Mouse (Mus musculus): ENCODE results near the gene Oas2. TPM values are rescaled to one million over a fixed set of nuclear protein-coding genes. Genes with fewer than 3 reads are reported as not detected.

Oas2 gene
- total RNA-seq, 1 experiment, result 0.85 TPM

- Histone ChIP-seq H3K9ac (ENCODE audit: insufficient read depth, low read depth, low read length, poor library complexity, severe bottlenecking) (peak within 1 kb of the TSS; percentile 54; the same call in 1 of the 2 replicates), H3K27ac (ENCODE audit: insufficient read depth, low read depth, low read length, poor library complexity, severe bottlenecking) (no peak within 1 kb of the TSS), H3K9me3 (ENCODE audit: control insufficient read depth, insufficient read depth, low read depth, low read length) (no peaks in the 10 kb centered on the region), H3K36me3 (ENCODE audit: control insufficient read depth, insufficient read depth, low read length, poor library complexity, severe bottlenecking) (no peaks in the 10 kb centered on the region), H3K4me3 (ENCODE audit: insufficient read depth in 1 of 2, low read depth in 1 of 2, low read length in 2 of 2, poor library complexity in 1 of 2, severe bottlenecking in 1 of 2) (peak within 1 kb of the TSS; percentile 43 to 51), H3K4me1 (ENCODE audit: control insufficient read depth in 2 of 2, insufficient read depth in 2 of 2, low read length in 2 of 2, poor library complexity in 1 of 2) (peaks cover 0 to 6% of the 10 kb centered on the region in 2 experiments; a peak in 1 of 4 replicates)
- in situ Hi-C loops (cut with MboI; ENCODE audit: low sequenced_read_pairs in 2 of 2, unreplicated experiment in 2 of 2), result no loop called here
- TF ChIP-seq ZNF384 (IDR thresholded peaks at IDR 0.05; ENCODE audit: low read depth, low read length), result no peak
- TF ChIP-seq CHD2 (IDR thresholded peaks at IDR 0.05; ENCODE audit: low read depth, low read length), result no peak
- no peak for TF ChIP-seq HCFC1 (IDR thresholded peaks at IDR 0.05; ENCODE audit: borderline replicate concordance, insufficient read depth, low read length)
- TF ChIP-seq MAFK (IDR thresholded peaks at IDR 0.05; ENCODE audit: insufficient read depth, low read depth, low read length), result no peak
- no peak for TF ChIP-seq ZC3H11A (IDR thresholded peaks at IDR 0.05; ENCODE audit: borderline replicate concordance, low read depth, low read length)
- DNase-seq (ENCODE audit: low read depth, low spot score), result no peak
These were observed 37.8 kb downstream of the Oas2 start, which contains the start of gene Dtx1 for GRCm38 (mm10) chr5:120711827-120712226. Gene Dtx1 (minus strand): TSS chr5:120711927.

DNA sequence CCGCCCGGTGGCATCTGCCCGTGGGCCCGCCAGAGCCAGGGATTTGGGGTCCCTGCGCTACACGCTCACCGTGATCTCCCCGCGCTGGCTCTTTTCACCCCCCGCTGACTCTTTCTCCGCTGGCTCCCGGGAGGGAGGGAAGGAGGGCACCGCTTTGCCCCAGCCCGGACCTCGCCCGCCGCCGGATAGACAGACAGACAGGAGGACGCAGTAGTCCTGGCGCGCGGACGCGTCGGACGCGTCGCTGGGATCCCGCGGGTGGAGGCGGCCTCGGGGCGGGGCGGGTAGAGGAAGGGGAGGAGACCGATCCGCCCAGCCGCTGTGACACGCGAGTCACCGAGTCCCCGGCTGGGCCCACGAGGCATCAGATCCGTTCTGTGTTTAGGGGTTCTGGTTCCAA lies 38.2 kb downstream of the Oas2 start:
- H3K36me3 ChIP-seq (ENCODE audit: control insufficient read depth, insufficient read depth, low read length, poor library complexity, severe bottlenecking), result no peaks in the 10 kb centered on the region
- TF ChIP-seq MAFK (IDR thresholded peaks at IDR 0.05; ENCODE audit: insufficient read depth, low read depth, low read length), result no peak
- no peak for TF ChIP-seq ZC3H11A (IDR thresholded peaks at IDR 0.05; ENCODE audit: borderline replicate concordance, low read depth, low read length)
- TF ChIP-seq HCFC1 (IDR thresholded peaks at IDR 0.05; ENCODE audit: borderline replicate concordance, insufficient read depth, low read length), result no peak
- no peak for TF ChIP-seq ZNF384 (IDR thresholded peaks at IDR 0.05; ENCODE audit: low read depth, low read length)
- no peak for TF ChIP-seq CHD2 (IDR thresholded peaks at IDR 0.05; ENCODE audit: low read depth, low read length)
- peak overlapping the region; percentile 54; the same call in 1 of the 2 replicates for H3K9ac ChIP-seq (ENCODE audit: insufficient read depth, low read depth, low read length, poor library complexity, severe bottlenecking)
- H3K27ac ChIP-seq (ENCODE audit: insufficient read depth, low read depth, low read length, poor library complexity, severe bottlenecking), result no peak overlapping the region
- peaks cover 0 to 8% of the 10 kb centered on the region in 2 experiments; a peak in 2 of 4 replicates for H3K4me1 ChIP-seq (ENCODE audit: control insufficient read depth in 2 of 2, insufficient read depth in 2 of 2, low read length in 2 of 2, poor library complexity in 1 of 2)
- peak overlapping the region; percentile 43 to 51 for H3K4me3 ChIP-seq (ENCODE audit: insufficient read depth in 1 of 2, low read depth in 1 of 2, low read length in 2 of 2, poor library complexity in 1 of 2, severe bottlenecking in 1 of 2)
- DNase-seq (ENCODE audit: low read depth, low spot score), result no peak
- H3K9me3 ChIP-seq (ENCODE audit: control insufficient read depth, insufficient read depth, low read depth, low read length), result no peaks in the 10 kb centered on the region
- in situ Hi-C loops (cut with MboI; ENCODE audit: low sequenced_read_pairs in 2 of 2, unreplicated experiment in 2 of 2), result no loop called here

GRCm38 (mm10) chr5:120710826-120711248 lies 38.8 kb downstream of the Oas2 start:
- H3K9me3 ChIP-seq (ENCODE audit: control insufficient read depth, insufficient read depth, low read depth, low read length), result no peaks in the 10 kb centered on the region
- no peak overlapping the region for H3K27ac ChIP-seq (ENCODE audit: insufficient read depth, low read depth, low read length, poor library complexity, severe bottlenecking)
- H3K4me3 ChIP-seq (ENCODE audit: insufficient read depth in 1 of 2, low read depth in 1 of 2, low read length in 2 of 2, poor library complexity in 1 of 2, severe bottlenecking in 1 of 2), result peak overlapping the region; percentile 43 to 51
- H3K36me3 ChIP-seq (ENCODE audit: control insufficient read depth, insufficient read depth, low read length, poor library complexity, severe bottlenecking), result no peaks in the 10 kb centered on the region
- no peak for DNase-seq (ENCODE audit: low read depth, low spot score)
- TF ChIP-seq CHD2 (IDR thresholded peaks at IDR 0.05; ENCODE audit: low read depth, low read length) (no peak), HCFC1 (IDR thresholded peaks at IDR 0.05; ENCODE audit: borderline replicate concordance, insufficient read depth, low read length) (no peak), ZC3H11A (IDR thresholded peaks at IDR 0.05; ENCODE audit: borderline replicate concordance, low read depth, low read length) (no peak), MAFK (IDR thresholded peaks at IDR 0.05; ENCODE audit: insufficient read depth, low read depth, low read length) (no peak), ZNF384 (IDR thresholded peaks at IDR 0.05; ENCODE audit: low read depth, low read length) (no peak)
- in situ Hi-C loops (cut with MboI; ENCODE audit: low sequenced_read_pairs in 2 of 2, unreplicated experiment in 2 of 2), result no loop called here
- H3K4me1 ChIP-seq (ENCODE audit: control insufficient read depth in 2 of 2, insufficient read depth in 2 of 2, low read length in 2 of 2, poor library complexity in 1 of 2), result peaks cover 0 to 13% of the 10 kb centered on the region in 2 experiments; a peak in 2 of 4 replicates
- no peak overlapping the region for H3K9ac ChIP-seq (ENCODE audit: insufficient read depth, low read depth, low read length, poor library complexity, severe bottlenecking)

DNA sequence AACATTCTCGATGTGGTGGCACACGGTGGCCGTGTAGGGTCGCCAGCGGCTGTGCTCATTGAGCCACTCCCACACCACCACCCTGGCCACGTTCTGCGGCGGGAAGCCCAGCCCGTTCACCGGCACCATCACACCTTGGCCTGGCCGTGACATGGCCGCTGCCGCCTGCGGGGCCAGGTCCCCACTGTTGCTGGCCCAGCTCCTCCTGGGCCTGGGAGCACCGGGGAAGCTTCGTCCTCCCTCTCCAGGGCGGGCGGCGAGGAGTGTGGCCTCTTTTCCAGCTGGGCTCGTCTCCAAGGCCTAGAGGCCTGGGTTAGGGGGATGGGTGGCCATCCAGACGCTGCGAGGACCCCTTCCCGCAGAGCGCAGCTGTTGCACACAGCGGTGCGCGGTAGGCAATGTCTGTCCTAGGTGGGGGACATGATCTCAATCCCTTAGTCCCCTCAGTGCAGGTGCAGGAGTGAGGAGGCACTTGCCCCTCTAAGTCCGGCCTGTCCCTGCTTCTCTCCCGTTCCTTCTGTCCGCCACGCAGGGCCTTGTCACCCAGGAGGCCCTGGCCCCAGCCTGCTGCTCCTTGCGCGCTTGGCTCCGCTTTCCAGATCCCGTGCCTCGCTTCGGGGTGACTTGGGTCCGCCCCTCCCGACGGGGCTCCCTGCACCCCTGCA lies 39.4 kb downstream of the Oas2 start:
- Histone ChIP-seq H3K9ac (ENCODE audit: insufficient read depth, low read depth, low read length, poor library complexity, severe bottlenecking) (peak overlapping the region; percentile 40; the same call in 1 of the 2 replicates), H3K9me3 (ENCODE audit: control insufficient read depth, insufficient read depth, low read depth, low read length) (no peaks in the 10 kb centered on the region), H3K4me1 (ENCODE audit: control insufficient read depth in 2 of 2, insufficient read depth in 2 of 2, low read length in 2 of 2, poor library complexity in 1 of 2) (peaks cover 0 to 16% of the 10 kb centered on the region in 2 experiments; a peak in 2 of 4 replicates), H3K36me3 (ENCODE audit: control insufficient read depth, insufficient read depth, low read length, poor library complexity, severe bottlenecking) (no peaks in the 10 kb centered on the region), H3K27ac (ENCODE audit: insufficient read depth, low read depth, low read length, poor library complexity, severe bottlenecking) (no peak overlapping the region), H3K4me3 (ENCODE audit: insufficient read depth in 1 of 2, low read depth in 1 of 2, low read length in 2 of 2, poor library complexity in 1 of 2, severe bottlenecking in 1 of 2) (peak overlapping the region; percentile 43 to 51)
- TF ChIP-seq MAFK (IDR thresholded peaks at IDR 0.05; ENCODE audit: insufficient read depth, low read depth, low read length), result no peak
- in situ Hi-C loops (cut with MboI; ENCODE audit: low sequenced_read_pairs in 2 of 2, unreplicated experiment in 2 of 2), result no loop called here
- no peak for DNase-seq (ENCODE audit: low read depth, low spot score)

All from ES-E14 (cell line).